Mouse (Mus musculus) CH12.LX (cell line): ENCODE measurements around the gene Chmp4b. TPM values are rescaled to one million over a fixed set of nuclear protein-coding genes. Genes with fewer than 3 reads are reported as not detected.

Experiments
- DNase-seq: peaks from one replicate; pipeline ENCODE4 v3.0.0-alpha.2; 2013; ENCODE audit errors: extremely low read depth
- H3K27ac ChIP-seq: 2 replicates; pipeline ENCODE4 v1.5.1; 2012; ENCODE audit warnings: low read depth, mild to moderate bottlenecking, control low read depth, moderate library complexity; ENCODE audit not compliant: insufficient read depth
- H3K27me3 ChIP-seq: replicated peaks from 2 replicates; pipeline ENCODE3; 2012; ENCODE audit warnings: inconsistent platforms
- H3K36me3 ChIP-seq, 2 experiments: replicated peaks in 1 of 2; 2 replicates each; pipeline versions ENCODE3 to v1.6.1; 2012; ENCODE audit warnings: inconsistent platforms in 1 of 2, low read length in 1 of 2, mild to moderate bottlenecking in 1 of 2, mixed read lengths in 1 of 2, moderate library complexity in 1 of 2; ENCODE audit not compliant: control insufficient read depth in 1 of 2, insufficient read depth in 1 of 2
- H3K4me1 ChIP-seq, 2 experiments: 2 replicates each; pipeline ENCODE4 v1.6.1; 2012; ENCODE audit warnings: inconsistent platforms in 1 of 2, moderate library complexity in 1 of 2; ENCODE audit not compliant: insufficient read depth in 2 of 2, control insufficient read depth in 1 of 2
- H3K4me2 ChIP-seq: 2 replicates; pipeline ENCODE4 v1.6.1; 2012; ENCODE audit warnings: low read depth, mild to moderate bottlenecking, control low read depth; ENCODE audit not compliant: poor library complexity, insufficient read depth, severe bottlenecking
- H3K4me3 ChIP-seq, 3 experiments: fragments of 150-350 bp in 1 of 3; sonication (generic) in 1 of 3; replicated peaks in 1 of 3; 2 replicates each; pipeline versions ENCODE3 to v1.5.1; 2011 to 2012; ENCODE audit warnings: low read depth in 2 of 3, low read length in 2 of 3, mild to moderate bottlenecking in 2 of 3, moderate library complexity in 2 of 3, control low read depth in 1 of 3, improper control_type of control experiment in 1 of 3, inconsistent platforms in 1 of 3, mixed read lengths in 1 of 3; ENCODE audit not compliant: poor library complexity in 1 of 3
- H3K79me2 ChIP-seq: replicated peaks from 2 replicates; pipeline ENCODE4 v1.6.1; 2012; ENCODE audit warnings: mild to moderate bottlenecking, moderate library complexity; ENCODE audit not compliant: control insufficient read depth, poor library complexity, insufficient read depth, severe bottlenecking; ENCODE audit errors: extremely low read depth
- H3K9ac ChIP-seq: 2 replicates; pipeline ENCODE4 v1.6.1; 2012; ENCODE audit warnings: low read depth, mild to moderate bottlenecking, control low read depth, moderate library complexity; ENCODE audit not compliant: insufficient read depth
- H3K9me3 ChIP-seq: replicated peaks from 2 replicates; pipeline ENCODE3; 2012; ENCODE audit warnings: low read length, inconsistent platforms, mixed read lengths
- BHLHE40 ChIP-seq: IDR thresholded peaks from 2 replicates; pipeline ENCODE4 v1.6.1; 2011; ENCODE audit warnings: mild to moderate bottlenecking, low read depth, low read length, improper control_type of control experiment
- CHD1 ChIP-seq: IDR thresholded peaks from 2 replicates; pipeline ENCODE4 v1.6.1; 2012; ENCODE audit warnings: low read depth, low read length, improper control_type of control experiment, inconsistent platforms
- CHD2 ChIP-seq: IDR thresholded peaks from 2 replicates; pipeline ENCODE4 v1.6.1; 2011; ENCODE audit warnings: low read length, improper control_type of control experiment
- CTCF ChIP-seq, 2 experiments: IDR thresholded peaks in 1 of 2; conservative IDR thresholded peaks in 1 of 2; 2 replicates each; pipeline ENCODE4 v1.5.1; 2011 to 2012; ENCODE audit warnings: low read depth in 2 of 2, low read length in 2 of 2, improper control_type of control experiment in 1 of 2, inconsistent platforms in 1 of 2, mild to moderate bottlenecking in 1 of 2, moderate library complexity in 1 of 2
- E2F4 ChIP-seq: IDR thresholded peaks from 2 replicates; pipeline ENCODE4 v1.6.1; 2011; ENCODE audit warnings: low read depth, low read length, improper control_type of control experiment; ENCODE audit not compliant: insufficient replicate concordance
- ELF1 ChIP-seq: IDR thresholded peaks from 2 replicates; pipeline ENCODE4 v1.6.1; 2014; ENCODE audit warnings: low read depth, mild to moderate bottlenecking, inconsistent platforms, low read length, improper control_type of control experiment
- EP300 ChIP-seq: IDR thresholded peaks from 2 replicates; pipeline ENCODE4 v1.6.1; 2011; ENCODE audit warnings: low read length, improper control_type of control experiment
- GABPA ChIP-seq: IDR thresholded peaks from 2 replicates; pipeline ENCODE4 v1.6.1; 2012; ENCODE audit warnings: low read depth, low read length, improper control_type of control experiment, inconsistent platforms; ENCODE audit not compliant: insufficient replicate concordance
- IRF4 ChIP-seq: IDR thresholded peaks from 2 replicates; pipeline ENCODE4 v1.6.1; 2014; ENCODE audit warnings: low read depth, mild to moderate bottlenecking, inconsistent platforms, low read length, improper control_type of control experiment
- JUN ChIP-seq: IDR thresholded peaks from 2 replicates; pipeline ENCODE4 v1.6.1; 2011; ENCODE audit warnings: low read depth, mild to moderate bottlenecking, low read length, improper control_type of control experiment, moderate library complexity; ENCODE audit not compliant: insufficient read depth
- JUND ChIP-seq: conservative IDR thresholded peaks from 2 replicates; pipeline ENCODE4 v1.6.1; 2011; ENCODE audit warnings: low read depth, low read length, improper control_type of control experiment
- KAT2A ChIP-seq: IDR thresholded peaks from 2 replicates; pipeline ENCODE4 v1.6.1; 2012; ENCODE audit warnings: low read length, improper control_type of control experiment, inconsistent platforms; ENCODE audit not compliant: insufficient replicate concordance
- MAFK ChIP-seq: IDR thresholded peaks from 2 replicates; pipeline ENCODE4 v1.6.1; 2011; ENCODE audit warnings: low read length, improper control_type of control experiment; ENCODE audit not compliant: insufficient replicate concordance
- MAX ChIP-seq: IDR thresholded peaks from 2 replicates; pipeline ENCODE4 v1.6.1; 2011; ENCODE audit warnings: low read length, improper control_type of control experiment
- MAZ ChIP-seq: IDR thresholded peaks from 2 replicates; pipeline ENCODE4 v1.6.1; 2012; ENCODE audit warnings: low read depth, mild to moderate bottlenecking, inconsistent platforms, low read length, improper control_type of control experiment, moderate library complexity
- MEF2A ChIP-seq: IDR thresholded peaks from 2 replicates; pipeline ENCODE4 v1.6.1; 2014; ENCODE audit warnings: low read depth, mild to moderate bottlenecking, inconsistent platforms, low read length, improper control_type of control experiment, borderline replicate concordance
- MYC ChIP-seq: IDR thresholded peaks from 2 replicates; pipeline ENCODE4 v1.6.1; 2011; ENCODE audit warnings: low read depth, mild to moderate bottlenecking, improper control_type of control experiment, low read length
- NELFE ChIP-seq: IDR thresholded peaks from 2 replicates; pipeline ENCODE4 v1.6.1; 2011; ENCODE audit warnings: low read depth, low read length, improper control_type of control experiment
- NRF1 ChIP-seq: IDR thresholded peaks from 2 replicates; pipeline ENCODE4 v1.6.1; 2014; ENCODE audit warnings: low read depth, mild to moderate bottlenecking, inconsistent platforms, low read length, improper control_type of control experiment, moderate library complexity
- PAX5 ChIP-seq: IDR thresholded peaks from 2 replicates; pipeline ENCODE4 v1.6.1; 2012; ENCODE audit warnings: low read length, inconsistent platforms, mixed read lengths
- POLR2A ChIP-seq: IDR thresholded peaks from 2 replicates; pipeline ENCODE4 v1.6.1; 2011; ENCODE audit warnings: low read depth, mild to moderate bottlenecking, improper control_type of control experiment, low read length
- POLR2AphosphoS2 ChIP-seq: IDR thresholded peaks from 2 replicates; pipeline ENCODE4 v1.6.1; 2011; ENCODE audit warnings: low read depth, low read length, improper control_type of control experiment
- RAD21 ChIP-seq: IDR thresholded peaks from 2 replicates; pipeline ENCODE4 v1.6.1; 2011; ENCODE audit warnings: low read depth, mild to moderate bottlenecking, low read length, improper control_type of control experiment, moderate library complexity
- RCOR1 ChIP-seq: conservative IDR thresholded peaks from 2 replicates; pipeline ENCODE4 v1.6.1; 2012; ENCODE audit warnings: low read depth, mild to moderate bottlenecking, inconsistent platforms, low read length, improper control_type of control experiment
- SIN3A ChIP-seq: IDR thresholded peaks from 2 replicates; pipeline ENCODE4 v1.6.1; 2012; ENCODE audit warnings: low read length, improper control_type of control experiment, inconsistent platforms
- SMC3 ChIP-seq: IDR thresholded peaks from 2 replicates; pipeline ENCODE4 v1.6.1; 2011; ENCODE audit warnings: low read depth, low read length, improper control_type of control experiment
- TBP ChIP-seq: conservative IDR thresholded peaks from 2 replicates; pipeline ENCODE4 v1.6.1; 2011; ENCODE audit warnings: low read depth, low read length, improper control_type of control experiment
- TCF12 ChIP-seq: IDR thresholded peaks from 2 replicates; pipeline ENCODE4 v1.6.1; 2014; ENCODE audit warnings: low read depth, mild to moderate bottlenecking, inconsistent platforms, low read length, improper control_type of control experiment
- UBTF ChIP-seq: IDR thresholded peaks from 2 replicates; pipeline ENCODE4 v1.6.1; 2012; ENCODE audit warnings: low read depth, mild to moderate bottlenecking, inconsistent platforms, low read length, improper control_type of control experiment, moderate library complexity
- USF2 ChIP-seq: conservative IDR thresholded peaks from 2 replicates; pipeline ENCODE4 v1.6.1; 2011; ENCODE audit warnings: low read depth, low read length, improper control_type of control experiment
- ZC3H11A ChIP-seq: IDR thresholded peaks from 2 replicates; pipeline ENCODE4 v1.6.1; 2012; ENCODE audit warnings: low read depth, mild to moderate bottlenecking, inconsistent platforms, low read length, improper control_type of control experiment
- ZKSCAN1 ChIP-seq: IDR thresholded peaks from 2 replicates; pipeline ENCODE4 v1.6.1; 2012; ENCODE audit warnings: low read depth, inconsistent platforms, low read length, improper control_type of control experiment, borderline replicate concordance
- ZMIZ1 ChIP-seq: IDR thresholded peaks from 2 replicates; pipeline ENCODE4 v1.6.1; 2012; ENCODE audit warnings: low read depth, mild to moderate bottlenecking, inconsistent platforms, low read length, improper control_type of control experiment
- ZNF384 ChIP-seq: IDR thresholded peaks from 2 replicates; pipeline ENCODE4 v1.6.1; 2012; ENCODE audit warnings: low read depth, low read length, improper control_type of control experiment, inconsistent platforms
- dilution Hi-C: fragments of 300-500 bp; cut with MboI; formaldehyde crosslinking; loops from 2 replicates; pipeline ENCODE4 v1.14.3; 2020; ENCODE audit warnings: low sequenced_read_pairs; ENCODE audit not compliant: extremely low pct_unique_long_range_greater_than_20kb, extremely low pct_ligation_motif_present
- in situ Hi-C: fragments of 300-500 bp; cut with MboI; formaldehyde crosslinking; loops from 3 replicates; pipeline ENCODE4 v1.14.3; 2019; ENCODE audit warnings: low sequenced_read_pairs, low pct_ligation_motif_present, low pct_unique_long_range_greater_than_20kb, mixed read lengths
- polyA plus RNA-seq: library from polyadenylated mRNA; unstranded; fragments of >175 nt; gene quantifications from 2 replicates; pipeline ENCODE4 v1.2.1, GENCODE M21; 2012; ENCODE audit warnings: low read depth; ENCODE audit not compliant: insufficient read length
- total RNA-seq, 2 experiments: library from RNA; depleted of rRNA; stranded (reverse); fragments of 300-350 nt in 1 of 2; fragments of >200 nt in 1 of 2; gene quantifications; 2 replicates each; pipeline ENCODE4 v1.2.3; 2012 to 2014

Gene Chmp4b
- total and polyA plus RNA-seq, 3 experiments = 105 to 152 (median 113) TPM

GRCm38 (mm10) chr2:154711701-154712100 is 60.2 kb downstream of the Chmp4b start:
- Histone ChIP-seq H3K4me1 (peaks cover 7 to 21% of the 10 kb centered on the region in 2 experiments), H3K27me3 (no peaks in the 10 kb centered on the region), H3K9me3 (no peaks in the 10 kb centered on the region)
- dilution Hi-C loops = no loop called here
- TF ChIP-seq PAX5 (no peak), BHLHE40 (no peak), NRF1 (no peak), CHD2 (no peak), SIN3A (no peak), MAZ (no peak), NELFE (no peak), E2F4 (no peak)
- TF ChIP-seq, all 38 proteins: peak for 0
- Histone ChIP-seq H3K79me2 (no peaks in the 10 kb centered on the region), H3K27ac (no peak overlapping the region), H3K9ac (no peak overlapping the region), H3K4me2 (no peak overlapping the region), H3K36me3 (no peaks in the 10 kb centered on the region), H3K4me3 (no peak overlapping the region)
- in situ Hi-C loops = no loop called here
- no peak for DNase-seq

DNA sequence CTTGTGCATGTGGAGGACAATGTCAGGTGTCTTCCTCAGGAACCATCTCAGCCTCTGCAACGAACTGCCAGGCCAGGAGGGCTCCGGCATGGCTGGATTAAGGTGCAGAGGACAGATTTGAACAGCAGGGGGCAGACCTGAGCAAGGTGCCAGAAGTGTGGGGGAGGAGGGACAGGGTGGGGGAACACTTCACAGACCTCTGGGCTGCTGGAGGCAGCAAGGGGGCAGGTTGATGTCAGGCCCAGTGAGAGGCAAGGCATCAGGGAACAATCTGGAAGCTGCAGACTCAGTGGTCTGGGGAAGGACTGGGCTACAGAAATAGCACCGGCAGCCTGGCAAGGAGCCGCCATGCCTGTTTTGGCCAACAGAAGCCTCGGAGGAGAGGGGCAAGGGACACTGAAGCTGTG is 60.8 kb downstream of the Chmp4b start:
- Histone ChIP-seq H3K79me2 (no peaks in the 10 kb centered on the region), H3K4me1 (peaks cover 7 to 21% of the 10 kb centered on the region in 2 experiments), H3K27ac (no peak overlapping the region), H3K27me3 (no peaks in the 10 kb centered on the region), H3K9ac (no peak overlapping the region), H3K4me2 (peak overlapping the region; percentile 2; the same call in 1 of the 2 replicates), H3K36me3 (no peaks in the 10 kb centered on the region), H3K4me3 (peak overlapping the region; percentile 15 to 44 (median 38)), H3K9me3 (no peaks in the 10 kb centered on the region)
- dilution Hi-C loops (no loop called here), in situ Hi-C loops (no loop called here)
- peak; percentile 66 for DNase-seq
- TF ChIP-seq EP300 (no peak), NELFE (no peak; the same call in 1 of the 2 replicates), ZKSCAN1 (no peak), SMC3 (peak; percentile 90), BHLHE40 (peak; percentile 1; the same call in 1 of the 2 replicates), RAD21 (peak; percentile 59), KAT2A (no peak), MAFK (no peak), ZMIZ1 (no peak), MEF2A (no peak), CHD1 (no peak), MAX (no peak), CHD2 (peak; percentile 82), MYC (no peak), CTCF (conservative IDR thresholded peaks at IDR 0.05 in 1 of 2, IDR thresholded peaks at IDR 0.05 in 1 of 2; ENCODE audit: low read depth in 2 of 2, low read length in 2 of 2) (peak; percentile 74 to 90), ELF1 (no peak), ZC3H11A (no peak), TBP (no peak), IRF4 (0 out of 2 replicates have a peak, but pooled peaks have one; percentile 29), UBTF (no peak), RCOR1 (no peak), JUN (no peak), TCF12 (no peak), JUND (no peak), POLR2A (no peak), ZNF384 (no peak), NRF1 (no peak), POLR2AphosphoS2 (no peak), MAZ (peak; percentile 49; the same call in 1 of the 2 replicates), GABPA (no peak), PAX5 (no peak), USF2 (no peak)
